Comparison of ENCODE assay signal across 13 mouse cellular contexts in genomic region chr14:80528419-80529028, GRCm38 (mm10).
"Had no signal": no experiment of that assay in that cellular context is flagged by ENCODE, and none has a peak within 500 bp of the region (broad histone marks: within the 10 kb centered on the region; RNA-seq: fewer than 3 reads in every experiment).

No protein-coding gene starts in this region.

- H3K4me1 ChIP-seq: kidney, embryonic 15.5 days; limb, embryonic 15.5 days; liver, embryonic 12.5 days; neural tube, embryonic 15.5 days had no signal

- H3K9me3 ChIP-seq: kidney, embryonic 15.5 days; limb, embryonic 15.5 days; liver, embryonic 12.5 days; neural tube, embryonic 15.5 days had no signal

- DNase-seq: kidney, adult 2 months; kidney, postnatal 14 days; lung, embryonic 14.5 days; lung, postnatal 10 days; lung, postnatal 4 days; spleen, adult 18-20 months; thymus, adult 2 months; thymus, postnatal 25 days had no signal

- H3K4me3 ChIP-seq: kidney, embryonic 15.5 days; limb, embryonic 15.5 days; liver, embryonic 12.5 days; myocyte; neural tube, embryonic 15.5 days had no signal

- H3K27ac ChIP-seq: kidney, embryonic 15.5 days; limb, embryonic 15.5 days; liver, embryonic 12.5 days; neural tube, embryonic 15.5 days had no signal

- H3K36me3 ChIP-seq: kidney, embryonic 15.5 days; limb, embryonic 15.5 days; liver, embryonic 12.5 days; neural tube, embryonic 15.5 days had no signal

- ATAC-seq: liver, embryonic 12.5 days had no signal

- H3K4me2 ChIP-seq: kidney, embryonic 15.5 days; limb, embryonic 15.5 days; liver, embryonic 12.5 days; lung, embryonic 14.5 days; neural tube, embryonic 15.5 days had no signal

- H3K27me3 ChIP-seq: kidney, embryonic 15.5 days; limb, embryonic 15.5 days; liver, embryonic 12.5 days; neural tube, embryonic 15.5 days had no signal

- H3K9ac ChIP-seq: kidney, embryonic 15.5 days; limb, embryonic 15.5 days; liver, embryonic 12.5 days; lung, embryonic 14.5 days; neural tube, embryonic 15.5 days had no signal
